Mouse (Mus musculus) lung, postnatal 25 days (tissue): ENCODE results near the gene Cep19.
A peak's percentile ranks its signal among the peaks of the same experiment; 100 is the strongest.
"Not testable (repeated sequence)": the region's sequence is repeated elsewhere in the genome, so short reads cannot be mapped to it uniquely, and the experiment has no call there.

Experiments
- DNase-seq: peaks from one replicate; pipeline ENCODE4 v3.0.0; 2022; ENCODE audit warnings: low spot score

The Cep19 gene

GRCm38 (mm10) chr16:32099638-32100150, at the start of gene Cep19, which contains the start of gene Pigx:
TSS of gene Cep19 (plus strand) at chr16:32099800.
TSS of gene Pigx (minus strand) at chr16:32099740.
- DNase-seq = peak; percentile 87

GRCm38 (mm10) chr16:32058817-32059216, 40.8 kb upstream of the Cep19 start:
- DNase-seq = no peak

GRCm38 (mm10) chr16:32059840-32060523, 39.6 kb upstream of the Cep19 start:
- peak; percentile 42 for DNase-seq

DNA sequence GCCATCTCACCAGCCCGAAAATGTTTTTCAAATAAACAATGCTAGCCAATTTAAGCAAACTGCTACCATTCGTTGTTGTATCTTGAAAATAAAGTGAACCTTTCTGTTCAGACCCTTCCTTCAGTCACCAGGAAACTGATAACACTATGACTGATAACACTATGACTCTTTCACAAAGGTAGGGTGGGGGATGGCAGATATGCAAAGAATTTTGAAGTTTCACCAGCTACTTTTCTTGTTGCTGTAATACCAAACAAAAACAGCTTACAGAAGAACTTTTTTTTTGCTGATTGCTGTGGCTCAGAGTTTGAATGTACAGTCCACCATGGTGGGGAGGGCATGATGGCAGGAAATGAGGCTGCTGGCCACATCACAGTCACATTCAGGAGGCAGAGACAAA, 37.4 kb upstream of the Cep19 start:
- no peak for DNase-seq

GRCm38 (mm10) chr16:32063900-32064299, 35.7 kb upstream of the Cep19 start:
- no peak for DNase-seq

GRCm38 (mm10) chr16:32066899-32067298, 32.7 kb upstream of the Cep19 start:
- no peak for DNase-seq

DNA sequence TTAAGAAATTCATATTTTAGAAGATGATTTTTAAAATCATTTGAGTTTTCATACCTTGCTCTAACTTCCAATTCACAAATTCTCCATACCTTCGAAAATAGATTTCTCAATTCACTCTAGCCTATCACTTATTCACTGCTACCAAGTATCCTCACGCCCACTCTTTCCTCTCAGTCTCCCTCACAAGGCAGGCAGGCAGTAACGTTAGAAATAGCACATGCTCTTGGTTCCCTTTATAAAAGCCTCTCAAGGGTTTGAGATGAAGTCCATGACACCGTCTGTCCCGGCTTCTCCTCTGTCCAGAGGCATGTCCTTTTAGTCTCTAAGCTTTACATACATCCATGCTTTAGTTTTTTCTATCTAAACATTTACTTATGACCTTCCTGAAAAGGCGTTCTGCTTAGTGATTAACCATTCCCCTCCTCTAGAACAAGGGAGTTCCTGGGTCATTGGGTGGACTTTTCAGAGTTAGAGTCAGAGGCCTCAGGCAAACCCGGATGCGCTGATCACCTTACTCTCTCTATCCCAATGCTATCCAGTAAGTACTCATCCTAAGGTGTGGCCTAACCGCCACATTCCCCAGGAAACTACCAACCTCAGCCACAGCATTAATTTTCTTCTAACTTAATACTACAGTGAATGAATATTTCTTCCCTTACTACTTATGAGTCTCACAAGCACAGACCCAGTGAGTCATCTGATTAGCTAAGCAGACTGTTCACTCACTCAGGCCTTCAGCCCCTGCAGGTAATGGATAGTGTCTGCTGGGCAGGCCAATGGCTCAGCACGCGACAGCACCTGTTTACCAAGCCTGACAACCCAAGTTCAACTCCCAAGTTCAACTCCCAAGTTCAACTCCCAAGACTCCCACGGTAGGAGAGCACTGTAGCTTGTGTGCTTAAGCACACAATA, 31.0 kb upstream of the Cep19 start:
- no peak for DNase-seq

- DNase-seq = not testable (repeated sequence)
Observed at GRCm38 (mm10) chr16:32070070-32070469, 29.5 kb upstream of the Cep19 start.

DNA sequence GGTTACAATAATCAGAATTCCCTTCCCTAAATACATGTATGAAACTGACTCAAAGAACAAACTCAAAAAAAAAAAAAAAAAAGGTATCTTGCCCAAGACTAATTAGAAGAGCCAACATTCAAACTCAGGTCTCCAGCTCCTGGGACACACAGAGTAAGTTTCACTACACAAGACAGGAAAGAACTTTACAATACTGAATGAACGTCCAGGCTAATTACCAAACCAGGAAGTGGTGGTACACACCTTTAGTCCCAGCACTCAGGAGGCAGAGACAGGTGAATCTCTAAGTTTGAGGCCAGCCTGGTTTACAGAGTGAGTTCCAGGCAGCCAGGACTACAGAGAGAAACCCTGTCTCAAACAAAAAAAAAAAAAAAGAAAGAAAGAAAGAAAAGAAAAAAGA, 23.8 kb upstream of the Cep19 start:
- DNase-seq = no peak

DNA sequence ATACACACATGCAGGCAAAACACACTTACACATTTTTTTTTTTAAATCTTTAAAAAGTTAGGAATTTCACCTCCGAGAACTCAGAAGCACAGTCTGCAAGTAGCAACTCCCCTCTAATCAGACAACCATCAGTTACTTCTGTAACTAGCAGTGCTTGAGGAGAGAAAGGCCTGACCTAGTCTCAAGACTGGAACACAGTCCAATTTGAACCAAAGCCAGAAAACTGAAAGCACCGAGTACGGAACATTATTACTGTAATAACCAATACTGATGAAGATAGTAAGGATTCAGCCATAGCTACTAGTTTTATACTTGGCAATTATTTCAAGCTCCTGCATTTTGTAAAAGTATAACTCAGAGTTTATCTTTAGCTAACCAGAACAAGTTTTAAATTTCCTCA, 23.2 kb upstream of the Cep19 start:
- DNase-seq = peak; percentile 14

DNA sequence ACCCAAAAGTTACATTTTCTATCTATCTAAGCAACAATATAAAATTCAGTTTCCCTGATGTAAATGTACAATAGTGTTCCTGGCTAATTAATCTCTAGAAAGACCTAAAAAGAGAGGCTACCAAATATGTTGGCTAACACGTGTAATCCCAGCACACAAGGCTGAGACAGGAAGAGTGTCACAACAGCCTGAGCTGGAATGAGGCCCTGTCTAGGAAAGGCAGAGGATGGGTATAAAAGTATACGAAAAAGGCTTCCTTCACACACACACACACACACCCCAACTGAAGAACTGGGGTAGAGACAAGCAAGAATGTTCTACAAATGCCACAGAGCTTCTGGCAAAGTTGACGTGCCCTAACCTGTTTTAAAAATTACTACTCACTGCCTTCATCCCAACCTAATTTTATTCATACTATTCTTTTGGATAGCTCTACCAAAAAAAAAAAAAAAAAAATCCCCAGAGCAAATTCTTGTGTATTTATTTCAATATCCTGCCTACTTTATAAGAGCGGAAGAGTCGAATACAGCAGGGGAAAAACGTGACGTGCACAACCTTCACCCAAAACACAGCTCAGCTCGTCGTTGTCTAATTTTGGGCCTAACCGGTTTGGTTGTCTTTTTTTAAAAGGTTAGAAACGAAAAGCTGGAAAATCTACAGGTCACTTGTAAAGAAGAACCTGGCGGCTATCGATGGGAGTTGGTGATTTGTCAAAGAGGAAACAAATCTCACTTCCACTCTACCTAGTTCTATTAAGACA, 21.8 kb upstream of the Cep19 start:
- DNase-seq = no peak

- DNase-seq = no peak
Observed at GRCm38 (mm10) chr16:32078408-32078990, 21.1 kb upstream of the Cep19 start.

DNA sequence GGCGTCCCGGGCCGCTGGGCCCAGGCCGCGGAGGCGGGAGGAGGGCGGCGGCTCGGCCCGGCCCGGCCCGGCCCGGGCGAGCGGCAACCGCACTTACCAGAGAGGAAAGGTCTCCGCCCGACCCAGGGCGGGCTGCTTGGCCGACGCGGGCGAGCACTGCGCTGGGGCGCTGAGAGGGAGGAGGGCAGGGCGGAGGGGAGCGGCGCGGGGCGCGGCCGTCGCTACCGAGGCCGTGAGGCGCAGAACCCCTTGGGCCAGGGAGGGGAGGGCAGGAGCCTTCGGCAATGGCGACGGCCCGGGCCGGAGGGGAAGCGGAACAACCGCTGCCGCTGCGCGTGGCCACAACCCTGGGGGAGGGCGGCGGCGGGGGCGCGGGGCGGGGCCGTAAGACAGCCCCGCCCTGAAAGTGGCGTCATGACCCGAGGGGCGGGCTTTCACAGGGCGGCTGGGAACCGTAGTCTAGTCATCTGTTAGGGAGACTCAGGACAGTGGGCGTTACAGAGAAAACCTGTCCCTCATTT, 20.5 kb upstream of the Cep19 start, which contains the start of gene Pak2:
Pak2 (minus strand) TSS at position 352 of the 521 bp plus-strand sequence.
- DNase-seq = peak; percentile 88

DNA sequence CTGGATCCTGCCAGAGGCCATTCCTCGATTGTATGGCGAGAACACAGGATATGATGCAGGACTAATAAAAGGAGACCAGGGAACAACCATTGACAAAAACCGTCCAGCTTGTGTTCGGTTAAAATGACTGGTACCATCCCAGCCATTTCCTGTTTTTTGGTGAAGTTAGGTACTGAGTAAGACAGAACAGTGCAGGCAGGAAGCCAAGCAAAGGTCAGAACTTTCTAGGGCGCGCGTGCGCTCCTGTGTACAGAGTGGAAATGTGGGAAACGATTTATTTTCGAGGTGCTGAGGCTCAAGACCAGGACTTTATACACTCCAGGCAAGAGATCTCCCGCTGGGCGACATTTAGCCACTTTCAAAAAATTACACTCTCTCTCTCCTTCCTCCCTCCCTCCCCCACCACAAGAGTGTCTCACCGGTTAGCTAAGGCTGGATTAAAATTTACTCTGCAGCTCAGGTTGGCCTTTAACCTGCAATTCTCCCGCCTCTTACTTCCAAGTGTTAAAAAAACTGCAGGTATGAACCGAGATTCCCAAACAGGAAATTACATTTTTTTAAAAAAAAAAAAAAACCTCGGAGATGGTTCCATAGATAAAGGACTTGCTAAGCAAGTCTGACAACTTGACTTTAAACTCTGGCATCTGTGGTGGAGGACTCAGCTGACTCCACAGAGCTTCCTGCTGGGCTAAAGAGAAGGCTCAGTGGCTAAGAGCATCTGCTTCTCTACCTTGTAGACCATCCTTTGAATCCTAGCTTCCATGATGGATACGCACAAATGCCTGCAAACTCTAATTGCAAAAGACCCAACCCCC, 11.8 kb upstream of the Cep19 start:
- DNase-seq = peak; percentile 62

GRCm38 (mm10) chr16:32091466-32091865, 8.1 kb upstream of the Cep19 start:
- no peak for DNase-seq

DNA sequence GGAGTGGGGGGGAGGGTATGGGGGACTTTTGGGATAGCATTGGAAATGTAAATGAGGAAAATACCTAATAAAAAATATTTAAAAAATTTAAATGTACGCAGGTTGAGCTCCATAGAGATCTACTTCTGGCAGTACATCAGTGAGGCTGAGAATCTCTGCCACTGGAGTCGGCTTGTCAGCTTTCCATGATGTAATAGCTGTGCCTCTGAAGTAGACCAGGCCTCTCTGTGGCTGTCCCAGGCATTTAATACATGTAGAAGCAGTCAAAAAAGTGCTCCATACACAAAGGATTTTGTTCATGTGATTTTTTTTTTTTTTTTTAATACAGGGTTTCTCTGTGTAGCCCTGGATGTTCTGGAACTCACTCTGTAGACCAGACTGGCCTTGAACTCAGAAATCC, 1.8 kb upstream of the Cep19 start:
- DNase-seq = not testable (repeated sequence)

GRCm38 (mm10) chr16:32098897-32099637, 533 bp upstream of the Cep19 start:
- no peak for DNase-seq

GRCm38 (mm10) chr16:32102295-32102694, 2.7 kb downstream of the Cep19 start:
- DNase-seq = no peak

GRCm38 (mm10) chr16:32105698-32106097, 6.1 kb downstream of the Cep19 start:
- DNase-seq = no peak
